12 mouse cellular contexts compared by ENCODE assay signal in genomic region chr9:95639919-95640318, GRCm38 (mm10). TPM values are rescaled to one million over a fixed set of nuclear protein-coding genes. Genes with fewer than 3 reads are reported as not detected.
"Had no signal": no experiment of that assay in that cellular context is flagged by ENCODE, and none has a peak within 500 bp of the region (broad histone marks: within the 10 kb centered on the region; RNA-seq: fewer than 3 reads in every experiment).

No protein-coding gene starts in this region.

- H3K27ac ChIP-seq: kidney, postnatal 0 days; limb, embryonic 15.5 days; liver, embryonic 12.5 days; lung, embryonic 15.5 days; midbrain, embryonic 12.5 days had no signal

- H3K9ac ChIP-seq: limb, embryonic 15.5 days; liver, embryonic 12.5 days; lung, embryonic 15.5 days; midbrain, embryonic 12.5 days had no signal

- H3K4me2 ChIP-seq: liver, embryonic 12.5 days; lung, embryonic 15.5 days; midbrain, embryonic 12.5 days had no signal

- DNase-seq: kidney, postnatal 36 days; layer of hippocampus, adult 9-11 months; layer of hippocampus, postnatal 36 days; right cerebral cortex, postnatal 14 days; thymus, postnatal 36 days had no signal

- H3K36me3 ChIP-seq: limb, embryonic 15.5 days; liver, embryonic 12.5 days; lung, embryonic 15.5 days; midbrain, embryonic 12.5 days had no signal

- H3K4me3 ChIP-seq: limb, embryonic 15.5 days; liver, embryonic 12.5 days; lung, embryonic 15.5 days; midbrain, embryonic 12.5 days had no signal

- H3K4me1 ChIP-seq: midbrain, embryonic 12.5 days had no signal

- H3K9me3 ChIP-seq: limb, embryonic 15.5 days; liver, embryonic 12.5 days; lung, embryonic 15.5 days; midbrain, embryonic 12.5 days had no signal

- ATAC-seq: liver, embryonic 12.5 days; midbrain, embryonic 16.5 days had no signal

RNA-seq across cellular contexts. Expression of gene Pcolce2, which starts 2.5 kb away (rescaled TPM):
- total RNA-seq: megakaryocyte-erythroid progenitor cell, adult 5-6 weeks had no signal
